Mouse (Mus musculus): Measurements from ENCODE around the gene Fbxw8. TPM values are rescaled to one million over a fixed set of nuclear protein-coding genes. Genes with fewer than 3 reads are reported as not detected.

Fbxw8 gene
- total RNA-seq, 2 experiments from 2014 or later, result 20.8 to 24.2 TPM

GRCm38 (mm10) chr5:118095433-118095832, 59.8 kb downstream of the Fbxw8 start:
- TF ChIP-seq CTCF (IDR thresholded peaks at IDR 0.05), result no peak
- no peak for DNase-seq
- H3K27ac ChIP-seq, result no peak overlapping the region
- no peak overlapping the region for H3K4me3 ChIP-seq
- intact Hi-C loops (cut with DNase I), result no loop called here

GRCm38 (mm10) chr5:118093321-118094035, 61.8 kb downstream of the Fbxw8 start:
- intact Hi-C loops (cut with DNase I), result no loop called here
- no peak overlapping the region for H3K27ac ChIP-seq
- H3K4me3 ChIP-seq, result no peak overlapping the region
- TF ChIP-seq CTCF (IDR thresholded peaks at IDR 0.05), result 0 out of 2 replicates have a peak, but pooled peaks have one; percentile 2
- no peak for DNase-seq

- no peak overlapping the region for H3K4me3 ChIP-seq
- intact Hi-C loops (cut with DNase I), result no loop called here
- no peak overlapping the region for H3K27ac ChIP-seq
- peak; percentile 68 for TF ChIP-seq CTCF (IDR thresholded peaks at IDR 0.05)
- no peak for DNase-seq
Measured at GRCm38 (mm10) chr5:118090837-118091236, 64.4 kb downstream of the Fbxw8 start.

GRCm38 (mm10) chr5:118090101-118090500, 65.2 kb downstream of the Fbxw8 start:
- no peak for TF ChIP-seq CTCF (IDR thresholded peaks at IDR 0.05)
- DNase-seq, result no peak
- intact Hi-C loops (cut with DNase I), result no loop called here
- no peak overlapping the region for H3K4me3 ChIP-seq
- H3K27ac ChIP-seq, result no peak overlapping the region

GRCm38 (mm10) chr5:118089102-118089501, 66.2 kb downstream of the Fbxw8 start:
- DNase-seq, result peak; percentile 63
- intact Hi-C loops (cut with DNase I), result no loop called here
- H3K4me3 ChIP-seq, result no peak overlapping the region
- no peak for TF ChIP-seq CTCF (IDR thresholded peaks at IDR 0.05)
- H3K27ac ChIP-seq, result no peak overlapping the region; the same call in 1 of the 2 replicates

- DNase-seq, result no peak
- Histone ChIP-seq H3K4me3 (no peak overlapping the region), H3K27ac (no peak overlapping the region)
- TF ChIP-seq CTCF (IDR thresholded peaks at IDR 0.05), result no peak
- intact Hi-C loops (cut with DNase I), result no loop called here
Measured at GRCm38 (mm10) chr5:118086956-118087355, 68.3 kb downstream of the Fbxw8 start.

- intact Hi-C loops (cut with DNase I), result no loop called here
- no peak overlapping the region for H3K27ac ChIP-seq
- H3K4me3 ChIP-seq, result no peak overlapping the region
- DNase-seq, result no peak
- no peak for TF ChIP-seq CTCF (IDR thresholded peaks at IDR 0.05)
Measured at GRCm38 (mm10) chr5:118085313-118085712, 70.0 kb downstream of the Fbxw8 start.

- intact Hi-C loops (cut with DNase I), result no loop called here
- TF ChIP-seq CTCF (IDR thresholded peaks at IDR 0.05), result no peak
- H3K4me3 ChIP-seq, result no peak overlapping the region
- H3K27ac ChIP-seq, result peak overlapping the region; percentile 21
- DNase-seq, result no peak
Measured at GRCm38 (mm10) chr5:118084171-118084727, 71.0 kb downstream of the Fbxw8 start.

GRCm38 (mm10) chr5:118083060-118083638, 72.1 kb downstream of the Fbxw8 start:
- no peak overlapping the region for H3K4me3 ChIP-seq
- peak; percentile 48 for DNase-seq
- peak overlapping the region; percentile 50 for H3K27ac ChIP-seq
- TF ChIP-seq CTCF (IDR thresholded peaks at IDR 0.05), result no peak
- intact Hi-C loops (cut with DNase I), result no loop called here

GRCm38 (mm10) chr5:118081996-118082395, 73.3 kb downstream of the Fbxw8 start:
- DNase-seq, result no peak
- no peak for TF ChIP-seq CTCF (IDR thresholded peaks at IDR 0.05)
- peak overlapping the region; percentile 50; the same call in 1 of the 2 replicates for H3K27ac ChIP-seq
- intact Hi-C loops (cut with DNase I), result no loop called here
- no peak overlapping the region for H3K4me3 ChIP-seq

- no peak for DNase-seq
- H3K27ac ChIP-seq, result no peak overlapping the region
- intact Hi-C loops (cut with DNase I), result no loop called here
- no peak for TF ChIP-seq CTCF (IDR thresholded peaks at IDR 0.05)
- no peak overlapping the region for H3K4me3 ChIP-seq
Measured at GRCm38 (mm10) chr5:118081374-118081949, 73.8 kb downstream of the Fbxw8 start.

GRCm38 (mm10) chr5:118079839-118080250, 75.4 kb downstream of the Fbxw8 start:
- H3K4me3 ChIP-seq, result no peak overlapping the region
- no peak for TF ChIP-seq CTCF (IDR thresholded peaks at IDR 0.05)
- H3K27ac ChIP-seq, result peak overlapping the region; percentile 35; the same call in 1 of the 2 replicates
- intact Hi-C loops (cut with DNase I), result no loop called here
- no peak for DNase-seq

- Histone ChIP-seq H3K27ac (peak overlapping the region; percentile 35), H3K4me3 (no peak overlapping the region)
- intact Hi-C loops (cut with DNase I), result no loop called here
- no peak for TF ChIP-seq CTCF (IDR thresholded peaks at IDR 0.05)
- no peak for DNase-seq
Measured at GRCm38 (mm10) chr5:118079354-118079753, 75.9 kb downstream of the Fbxw8 start.

Measured in gastrocnemius, adult 2 months (tissue).